ENCODE assay signal across 9 mouse cellular contexts in genomic region chr16:21488413-21488812, GRCm38 (mm10).
DNase-seq lines count a peak whose midpoint lies in the region; ATAC-seq and TF ChIP-seq lines count a peak whose summit lies in the region.
"Had no signal": no experiment of that assay in that cellular context is flagged by ENCODE, and none has a peak within 500 bp of the region (broad histone marks: within the 10 kb centered on the region; RNA-seq: fewer than 3 reads in every experiment).

No protein-coding gene starts in this region.

- H3K4me2 ChIP-seq in hindbrain, embryonic 13.5 days, result no peak overlapping the region
- H3K4me2 ChIP-seq in midbrain, embryonic 11.5 days, result no peak overlapping the region
- H3K4me2 ChIP-seq: lung, embryonic 15.5 days had no signal

- POLR2A ChIA-PET in Patski (lab: Charles Lee), result no interaction called here

- H3K27ac ChIP-seq in hindbrain, embryonic 10.5 days, result no peak overlapping the region
- H3K27ac ChIP-seq in hindbrain, embryonic 13.5 days, result no peak overlapping the region
- H3K27ac ChIP-seq in midbrain, embryonic 11.5 days (ENCODE audit: low read depth, low read length), result no peak overlapping the region
- H3K27ac ChIP-seq: lung, embryonic 15.5 days had no signal

- 60% methylated on average over 4 of the region's 4 CpGs for WGBS in hindbrain, embryonic 10.5 days
- whole genome bisulfite sequencing in hindbrain, embryonic 13.5 days, result 51% methylated on average over 4 of the region's 4 CpGs
- 50% methylated on average over 4 of the region's 4 CpGs for WGBS in midbrain, embryonic 11.5 days

- CTCF ChIA-PET in Patski (lab: Charles Lee), result interaction anchor here (0.9 to 2.6 kb wide), 11 partner anchors 8 to 327 kb away, joined by 3 to 17 read pairs (median 4); no protein-coding TSS in a partner anchor

- H3K9ac ChIP-seq in hindbrain, embryonic 13.5 days, result no peak overlapping the region
- H3K9ac ChIP-seq in midbrain, embryonic 11.5 days (ENCODE audit: low read length), result no peak overlapping the region
- H3K9ac ChIP-seq: lung, embryonic 15.5 days had no signal

- DNase-seq in hindbrain, embryonic 10.5 days (ENCODE audit: low spot score), result peak; percentile 36
- no peak for DNase-seq in Patski (ENCODE audit: low read depth, low spot score)
- peak; percentile 49 to 51 for DNase-seq in cerebellum, postnatal 36 days
- peak; percentile 76 for DNase-seq in heart, postnatal 4 days
- DNase-seq in layer of hippocampus, postnatal 36 days, result peak; percentile 38 to 47
- DNase-seq in midbrain, embryonic 11.5 days (ENCODE audit: low spot score, missing footprints), result peak; percentile 90
- peak; percentile 71 for DNase-seq in splenic B cell, adult 2 months (ENCODE audit: low read depth, low spot score)

- no peak overlapping the region for H3K4me3 ChIP-seq in hindbrain, embryonic 10.5 days
- no peak overlapping the region for H3K4me3 ChIP-seq in hindbrain, embryonic 13.5 days
- H3K4me3 ChIP-seq in midbrain, embryonic 11.5 days (ENCODE audit: low read depth, low read length), result no peak overlapping the region
- H3K4me3 ChIP-seq: lung, embryonic 15.5 days had no signal

- 0 out of 2 replicates have a peak, but pooled peaks cover 10% of the 10 kb centered on the region for H3K4me1 ChIP-seq in hindbrain, embryonic 10.5 days (replicated peaks)
- H3K4me1 ChIP-seq in hindbrain, embryonic 13.5 days (replicated peaks), result peaks cover 12% of the 10 kb centered on the region
- peaks cover 4% of the 10 kb centered on the region for H3K4me1 ChIP-seq in midbrain, embryonic 11.5 days (ENCODE audit: control insufficient read depth, insufficient read depth, low read length)
- H3K4me1 ChIP-seq: lung, embryonic 15.5 days had no signal

- in situ Hi-C loops in Patski (cut with MboI; ENCODE audit: low pct_unique_long_range_greater_than_20kb), result loop anchor here (25.0 kb wide), 1 partner anchor 749 kb away; no protein-coding TSS in a partner anchor

- H3K9me3 ChIP-seq in hindbrain, embryonic 10.5 days, result no peaks in the 10 kb centered on the region
- H3K9me3 ChIP-seq in hindbrain, embryonic 13.5 days, result no peaks in the 10 kb centered on the region
- H3K9me3 ChIP-seq in midbrain, embryonic 11.5 days (ENCODE audit: control insufficient read depth, low read length), result no peaks in the 10 kb centered on the region
- H3K9me3 ChIP-seq: lung, embryonic 15.5 days had no signal

- H3K27me3 ChIP-seq in hindbrain, embryonic 10.5 days (ENCODE audit: insufficient read depth, poor library complexity, severe bottlenecking), result no peaks in the 10 kb centered on the region
- no peaks in the 10 kb centered on the region for H3K27me3 ChIP-seq in hindbrain, embryonic 13.5 days
- H3K27me3 ChIP-seq in Patski, result no peaks in the 10 kb centered on the region
- H3K27me3 ChIP-seq in midbrain, embryonic 11.5 days (ENCODE audit: control insufficient read depth, insufficient read depth, low read length), result no peaks in the 10 kb centered on the region
- H3K27me3 ChIP-seq in splenic B cell, adult 2 months (ENCODE audit: control insufficient read depth, insufficient read depth, low read length, poor library complexity, severe bottlenecking), result no peaks in the 10 kb centered on the region
- H3K27me3 ChIP-seq: lung, embryonic 15.5 days had no signal

- ATAC-seq in hindbrain, embryonic 13.5 days (ENCODE audit: low FRiP score), result no peak
- ATAC-seq in Patski, result no peak
- ATAC-seq in midbrain, embryonic 11.5 days (ENCODE audit: low FRiP score), result no peak

- TF ChIP-seq CTCF in Patski (IDR thresholded peaks at IDR 0.05), result peak; percentile 93

- no peaks in the 10 kb centered on the region for H3K36me3 ChIP-seq in hindbrain, embryonic 10.5 days
- peaks cover 11% of the 10 kb centered on the region for H3K36me3 ChIP-seq in hindbrain, embryonic 13.5 days
- H3K36me3 ChIP-seq in midbrain, embryonic 11.5 days (ENCODE audit: control insufficient read depth, insufficient read depth, low read length), result no peaks in the 10 kb centered on the region
- no peaks in the 10 kb centered on the region for H3K36me3 ChIP-seq in splenic B cell, adult 2 months (ENCODE audit: control insufficient read depth, insufficient read depth, low read length, poor library complexity, severe bottlenecking)
